ENCODE assay signal across 2 mouse cellular contexts in the genomic region with DNA sequence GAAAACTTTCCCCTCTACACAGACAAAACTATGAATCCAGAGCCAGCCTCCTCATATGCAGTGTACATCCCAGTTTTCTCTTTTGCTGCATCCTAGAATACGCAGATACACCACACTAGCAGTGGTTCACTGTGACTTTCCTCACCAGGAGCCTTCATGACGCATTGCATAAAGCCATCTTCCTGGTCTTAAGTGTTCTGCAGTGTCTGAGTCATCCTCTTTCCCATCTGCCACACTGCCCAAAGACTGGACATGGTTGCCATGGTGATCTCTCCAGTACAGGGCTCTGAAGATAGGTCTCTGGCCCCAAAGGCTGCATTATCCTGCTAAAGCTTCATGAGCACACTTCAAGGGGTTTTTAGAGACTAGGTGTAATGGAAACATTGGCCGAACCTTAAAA.
ATAC-seq lines count a peak whose summit lies in the region.
"Not testable (repeated sequence)": the region's sequence is repeated elsewhere in the genome, so short reads cannot be mapped to it uniquely, and the experiment has no call there.

No protein-coding gene starts in this region.

- H3K9ac ChIP-seq in hindbrain, embryonic 16.5 days (ENCODE audit: low read depth, low read length) = not testable (repeated sequence)

- not testable (repeated sequence) for H3K4me1 ChIP-seq in hindbrain, embryonic 16.5 days (ENCODE audit: control insufficient read depth, insufficient read depth, low read depth, low read length)

- H3K4me3 ChIP-seq in hindbrain, embryonic 16.5 days (ENCODE audit: low read length) = not testable (repeated sequence)

- not testable (repeated sequence) for H3K36me3 ChIP-seq in hindbrain, embryonic 16.5 days (ENCODE audit: control insufficient read depth, insufficient read depth, low read length)

- peak; percentile 90 for ATAC-seq in frontal cortex, adult (ENCODE audit: low TSS enrichment)
- 0 out of 2 replicates have a peak, but pooled peaks have one; percentile 45 for ATAC-seq in hindbrain, embryonic 16.5 days

- WGBS in hindbrain, embryonic 16.5 days = 100% methylated on average over 1 of the region's 3 CpGs

- H3K4me2 ChIP-seq in hindbrain, embryonic 16.5 days (ENCODE audit: low read length) = not testable (repeated sequence)

- not testable (repeated sequence) for H3K27ac ChIP-seq in hindbrain, embryonic 16.5 days (ENCODE audit: low read depth, low read length)

- H3K9me3 ChIP-seq in hindbrain, embryonic 16.5 days (ENCODE audit: control insufficient read depth, low read length) = not testable (repeated sequence)

- H3K27me3 ChIP-seq in hindbrain, embryonic 16.5 days (replicated peaks; ENCODE audit: control insufficient read depth, insufficient read depth, low read length) = not testable (repeated sequence)
